Mouse (Mus musculus) urinary bladder, postnatal 14 days (tissue): ENCODE measurements around the gene Hbq1a.
"Not testable (repeated sequence)": the region's sequence is repeated elsewhere in the genome, so short reads cannot be mapped to it uniquely, and the experiment has no call there.

Source experiments
- DNase-seq: peaks from one replicate; pipeline ENCODE4 v3.0.0; 2021; ENCODE audit warnings: low spot score

Hbq1a gene

DNA sequence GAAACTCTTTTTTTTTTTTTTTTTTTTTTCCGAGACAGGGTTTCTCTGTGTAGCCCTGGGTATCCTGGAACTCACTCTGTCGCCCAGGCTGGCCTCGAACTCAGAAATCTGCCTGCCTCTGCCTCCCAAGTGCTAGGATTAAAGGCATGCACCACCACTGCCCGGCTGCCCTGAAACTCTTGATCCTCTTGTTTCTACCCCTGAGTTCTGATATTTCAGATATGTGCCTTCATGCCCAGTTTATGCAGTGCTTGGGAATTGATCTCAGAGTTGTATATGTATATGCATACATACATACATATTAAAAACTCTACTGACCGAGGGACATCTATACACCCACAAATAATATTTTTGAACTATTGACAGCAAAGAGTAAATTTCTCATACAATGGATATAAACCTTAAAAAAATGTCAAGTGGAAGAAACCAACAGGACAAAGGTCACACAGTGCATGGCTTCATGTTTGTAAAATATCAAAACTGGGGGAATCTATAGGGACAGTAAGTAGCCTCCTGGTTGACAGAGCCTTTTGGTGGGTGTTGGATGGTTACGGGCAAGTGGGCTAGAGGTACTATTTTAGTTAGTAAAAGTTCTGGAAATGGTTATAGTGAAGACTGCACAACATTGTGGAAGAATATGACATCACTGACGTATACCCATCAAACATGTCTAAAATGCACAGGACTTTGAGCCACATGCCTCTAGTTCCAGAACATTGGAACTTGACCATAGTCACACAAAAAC is 14.7 kb upstream of the Hbq1a start:
- DNase-seq, result no peak

DNA sequence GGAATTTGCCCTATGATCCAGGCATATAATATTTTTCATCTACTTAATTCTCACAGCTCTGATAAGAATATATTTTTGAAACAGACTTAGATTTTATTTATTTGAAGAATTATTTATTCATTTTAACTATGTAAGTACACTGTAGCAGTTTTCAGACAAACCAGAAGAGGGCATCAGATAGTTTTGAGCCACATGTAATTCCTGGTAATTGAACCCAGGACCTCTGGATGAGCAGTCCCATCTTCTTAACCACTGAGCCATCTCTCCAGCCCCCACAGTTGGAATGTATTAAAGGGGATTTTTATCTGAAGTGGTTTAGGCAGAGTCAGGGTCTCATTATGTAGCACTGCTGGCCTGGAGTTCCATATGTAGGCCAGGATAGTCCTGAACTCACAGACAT is 14.0 kb upstream of the Hbq1a start:
- DNase-seq, result not testable (repeated sequence)

DNA sequence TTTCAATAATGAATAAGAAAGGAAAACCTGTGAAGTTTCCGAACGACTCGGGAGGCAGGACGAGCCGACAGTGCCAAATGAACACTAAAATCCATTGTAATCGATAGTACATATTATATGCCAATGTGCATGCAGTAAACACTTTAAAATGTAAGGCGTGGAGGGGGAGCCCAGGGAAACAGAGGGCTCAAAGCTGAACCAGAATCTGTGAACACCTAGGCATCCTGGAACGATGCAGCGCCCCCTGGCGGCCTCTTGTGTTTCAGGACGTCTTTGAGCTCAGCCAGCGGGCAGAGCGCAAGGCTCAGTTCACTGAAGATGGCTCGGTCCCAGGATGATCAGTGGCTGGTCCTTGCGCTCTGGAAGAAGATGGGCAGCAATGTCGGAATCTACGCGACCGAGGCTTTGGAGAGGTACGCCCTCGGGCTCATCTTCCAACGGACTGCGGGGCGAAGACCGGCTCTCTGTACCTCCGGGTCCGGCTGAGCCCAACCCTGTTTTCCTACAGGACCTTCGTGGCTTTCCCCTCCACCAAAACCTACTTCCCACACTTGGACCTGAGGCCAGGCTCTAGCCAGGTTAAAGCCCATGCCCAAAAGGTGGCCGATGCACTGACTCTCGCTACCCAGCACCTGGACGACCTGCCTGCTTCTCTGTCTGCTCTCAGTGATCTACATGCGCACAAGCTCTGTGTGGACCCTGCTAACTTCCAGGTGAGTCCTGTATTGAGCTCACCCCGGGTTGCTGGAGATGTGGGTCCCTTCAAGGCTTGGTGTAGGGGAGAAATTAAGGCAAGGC is 13.0 kb upstream of the Hbq1a start, which contains the start of gene Hbq1b:
TSS of gene Hbq1b (plus strand) at position 271 of the 798 bp plus-strand sequence.
- DNase-seq, result peak; percentile 81

DNA sequence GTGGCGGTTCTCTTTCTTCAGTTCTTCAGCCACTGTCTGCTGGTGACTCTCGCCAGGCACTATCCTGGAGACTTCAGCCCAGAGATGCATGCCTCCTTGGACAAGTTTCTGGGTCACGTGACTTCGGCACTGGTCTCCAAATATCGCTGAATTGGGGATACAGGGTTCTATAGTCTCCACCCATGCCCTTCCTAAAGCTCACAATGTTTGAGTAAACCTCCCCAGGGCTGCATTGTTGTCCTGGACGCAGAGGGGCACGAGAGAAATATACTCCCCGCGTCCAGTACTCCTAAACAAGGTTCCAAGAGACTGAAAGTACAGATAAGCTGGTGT is 12.4 kb upstream of the Hbq1a start:
- DNase-seq, result no peak

DNA sequence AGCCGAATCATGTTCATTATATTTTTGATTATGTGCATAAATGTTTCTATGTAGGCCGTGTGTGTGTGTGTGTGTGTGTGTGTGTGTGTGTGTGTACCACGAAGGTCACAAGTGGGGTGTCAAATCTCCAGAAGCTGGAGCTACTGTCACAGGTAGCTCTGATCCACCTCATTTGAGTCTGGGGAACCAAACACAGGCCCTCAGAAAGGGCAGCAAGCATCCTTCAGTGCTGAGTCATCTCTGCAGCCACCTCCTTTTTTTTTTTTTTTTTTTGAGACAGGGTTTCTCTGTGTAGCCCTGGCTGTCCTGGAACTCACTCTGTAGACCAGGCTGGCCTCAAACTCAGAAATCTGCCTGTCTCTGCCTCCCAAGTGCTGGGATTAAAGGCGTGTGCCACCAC is 7.0 kb upstream of the Hbq1a start:
- not testable (repeated sequence) for DNase-seq

DNA sequence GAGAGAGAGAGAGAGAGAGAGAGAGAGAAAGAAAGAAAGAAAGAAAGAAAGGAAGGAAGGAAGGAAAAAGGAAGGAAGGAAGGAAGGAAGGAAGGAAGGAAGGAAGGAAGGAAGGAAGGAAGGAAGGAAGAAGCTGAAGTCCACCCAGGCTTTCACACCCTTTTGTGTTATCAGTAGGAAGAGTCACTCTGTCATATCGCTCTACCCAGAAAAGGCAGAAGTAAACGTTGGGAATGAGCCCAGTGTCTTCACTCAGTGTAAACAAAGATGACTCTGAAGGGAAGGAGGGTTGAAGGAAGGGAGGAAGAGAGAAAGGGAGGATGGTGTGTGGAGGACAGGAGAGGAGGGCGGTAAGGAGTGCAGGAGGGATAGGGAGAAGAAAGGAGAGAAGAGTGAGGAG is 6.4 kb upstream of the Hbq1a start:
- DNase-seq, result not testable (repeated sequence)

DNA sequence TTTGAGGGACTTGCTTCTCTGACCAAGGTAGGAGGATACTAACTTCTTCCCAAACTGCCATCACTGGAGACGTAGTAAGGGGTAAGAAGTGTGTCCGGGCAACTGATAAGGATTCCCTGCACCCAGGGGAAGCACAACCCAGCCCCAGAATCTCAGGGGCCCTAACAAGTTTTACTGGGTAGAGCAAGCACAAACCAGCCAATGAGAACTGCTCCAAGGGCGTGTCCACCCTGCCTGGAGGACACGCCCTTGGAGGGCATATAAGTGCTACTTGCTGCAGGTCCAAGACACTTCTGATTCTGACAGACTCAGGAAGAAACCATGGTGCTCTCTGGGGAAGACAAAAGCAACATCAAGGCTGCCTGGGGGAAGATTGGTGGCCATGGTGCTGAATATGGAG is 3.7 kb upstream of the Hbq1a start, which contains the start of gene Hba-a2:
TSS of gene Hba-a2 (plus strand) at position 287 of the 400 bp plus-strand sequence.
- not testable (repeated sequence) for DNase-seq

DNA sequence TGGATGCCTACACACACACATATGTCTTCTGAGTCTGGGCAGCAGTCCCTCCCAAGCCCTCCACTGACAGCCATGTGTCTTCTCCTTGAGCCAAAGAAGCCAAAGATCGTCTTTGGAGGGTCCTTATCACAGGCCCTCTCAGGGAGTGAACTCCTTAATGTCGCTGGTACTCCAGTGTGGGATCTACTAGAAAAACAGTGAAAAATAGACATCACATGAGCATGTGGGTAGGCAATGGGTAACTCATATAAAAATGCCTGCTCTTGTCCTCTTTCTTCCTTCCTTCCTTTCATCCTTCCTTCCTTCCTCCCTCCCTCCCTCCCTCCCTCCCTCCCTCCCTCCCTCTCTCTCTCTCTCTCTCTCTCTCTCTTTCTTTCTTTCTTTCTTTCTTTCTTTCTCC is 2.5 kb upstream of the Hbq1a start:
- not testable (repeated sequence) for DNase-seq

DNA sequence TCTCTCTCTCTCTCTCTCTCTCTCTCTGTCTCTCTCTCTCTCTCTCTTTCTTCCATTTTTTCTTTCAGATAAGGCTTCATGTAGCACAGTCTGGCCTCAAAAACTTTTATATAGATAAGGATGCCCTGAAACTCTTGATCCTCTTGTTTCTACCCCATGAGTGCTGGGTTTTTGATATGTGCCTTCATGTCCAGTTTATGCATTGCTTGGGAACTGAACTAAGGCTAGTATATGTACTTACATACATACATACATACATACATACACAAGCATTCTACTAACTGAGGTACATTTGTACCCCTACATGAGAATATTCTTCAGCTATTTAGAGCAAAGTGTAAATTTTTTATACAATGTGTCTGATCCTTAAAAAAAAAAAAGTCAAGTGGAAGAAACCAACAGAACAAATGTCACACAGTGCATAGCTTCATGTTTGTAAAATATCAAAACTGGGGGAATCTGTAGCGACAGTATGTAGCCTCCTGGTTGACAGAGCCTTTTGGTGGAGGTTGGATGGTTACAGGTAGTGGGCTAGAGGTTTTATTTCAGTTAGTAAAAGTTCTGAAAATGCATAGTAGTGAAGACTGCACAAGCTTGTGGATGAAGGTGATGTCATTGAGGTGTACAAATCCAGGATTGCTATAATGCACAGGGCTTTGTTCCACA is 1.9 kb upstream of the Hbq1a start:
- DNase-seq, result no peak

DNA sequence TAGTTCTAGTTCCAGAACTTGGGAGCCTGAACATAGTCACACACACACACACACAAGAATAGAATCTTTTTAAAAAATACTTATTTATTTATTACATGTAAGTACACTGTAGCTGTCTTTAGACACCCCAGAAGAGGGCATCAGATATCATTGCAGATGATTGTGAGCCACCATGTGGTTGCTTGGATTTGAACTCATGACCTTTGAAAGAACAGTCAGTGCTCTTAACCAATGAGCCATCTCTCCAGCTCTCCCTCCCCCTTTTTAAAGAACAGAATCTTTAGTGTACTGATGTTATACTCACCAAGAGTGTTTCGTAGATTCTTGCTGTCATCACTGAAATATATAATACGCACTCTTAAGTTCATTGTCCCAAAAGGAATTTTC is 1.3 kb upstream of the Hbq1a start:
- no peak for DNase-seq

DNA sequence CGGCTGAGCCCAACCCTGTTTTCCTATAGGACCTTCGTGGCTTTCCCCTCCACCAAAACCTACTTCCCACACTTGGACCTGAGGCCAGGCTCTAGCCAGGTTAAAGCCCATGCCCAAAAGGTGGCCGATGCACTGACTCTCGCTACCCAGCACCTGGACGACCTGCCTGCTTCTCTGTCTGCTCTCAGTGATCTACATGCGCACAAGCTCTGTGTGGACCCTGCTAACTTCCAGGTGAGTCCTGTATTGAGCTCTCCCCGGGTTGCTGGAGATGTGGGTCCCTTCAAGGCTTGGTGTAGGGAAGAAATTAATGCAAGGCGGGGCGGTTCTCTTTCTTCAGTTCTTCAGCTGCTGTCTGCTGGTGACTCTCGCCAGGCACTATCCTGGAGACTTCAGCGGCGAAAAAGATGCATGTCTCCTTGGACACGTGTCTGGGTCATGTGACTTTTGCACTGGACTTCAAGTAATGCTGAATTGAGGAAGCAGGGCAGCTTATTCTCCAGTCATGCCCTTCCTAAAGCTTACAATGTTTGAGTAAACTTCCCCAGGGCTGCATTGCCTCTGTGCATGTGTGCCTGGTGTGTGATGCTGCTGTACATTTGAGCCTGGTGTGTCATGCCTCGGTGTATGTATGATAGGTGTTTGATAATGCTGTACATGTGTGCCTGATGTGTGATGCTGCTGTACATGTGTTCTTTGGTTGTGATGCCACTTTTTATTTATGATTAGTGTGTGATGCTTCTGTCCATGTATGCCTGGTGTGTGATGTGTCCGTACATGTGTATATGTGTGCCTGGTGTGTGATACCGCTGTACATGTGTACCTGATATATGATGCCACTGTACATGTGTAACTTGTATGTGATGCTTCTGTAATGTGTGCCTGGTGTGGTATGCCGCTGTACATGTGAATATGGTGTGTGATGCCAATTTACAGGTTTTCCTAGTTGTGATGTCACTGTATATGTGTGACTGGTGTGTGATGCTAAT is 704 bp downstream of the Hbq1a start:
- no peak for DNase-seq

DNA sequence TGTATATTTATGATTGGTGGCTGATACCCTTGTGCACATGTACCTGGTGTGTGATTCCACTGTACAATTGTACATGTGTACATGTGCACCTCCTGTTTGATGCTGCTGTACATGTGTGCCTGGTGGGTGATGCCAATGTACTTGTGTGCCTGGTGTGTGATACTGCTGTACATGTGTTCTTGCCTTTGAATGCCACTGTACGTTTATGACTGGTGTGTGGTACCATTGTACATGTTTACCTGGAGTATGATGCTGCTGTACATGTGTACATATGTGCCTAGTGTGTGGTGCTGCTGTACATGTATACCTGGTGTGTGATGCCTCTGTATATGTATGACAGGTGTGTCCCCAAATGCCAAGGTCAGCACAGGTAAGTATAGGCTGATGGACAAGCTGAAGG is 1.6 kb downstream of the Hbq1a start:
- DNase-seq, result no peak

DNA sequence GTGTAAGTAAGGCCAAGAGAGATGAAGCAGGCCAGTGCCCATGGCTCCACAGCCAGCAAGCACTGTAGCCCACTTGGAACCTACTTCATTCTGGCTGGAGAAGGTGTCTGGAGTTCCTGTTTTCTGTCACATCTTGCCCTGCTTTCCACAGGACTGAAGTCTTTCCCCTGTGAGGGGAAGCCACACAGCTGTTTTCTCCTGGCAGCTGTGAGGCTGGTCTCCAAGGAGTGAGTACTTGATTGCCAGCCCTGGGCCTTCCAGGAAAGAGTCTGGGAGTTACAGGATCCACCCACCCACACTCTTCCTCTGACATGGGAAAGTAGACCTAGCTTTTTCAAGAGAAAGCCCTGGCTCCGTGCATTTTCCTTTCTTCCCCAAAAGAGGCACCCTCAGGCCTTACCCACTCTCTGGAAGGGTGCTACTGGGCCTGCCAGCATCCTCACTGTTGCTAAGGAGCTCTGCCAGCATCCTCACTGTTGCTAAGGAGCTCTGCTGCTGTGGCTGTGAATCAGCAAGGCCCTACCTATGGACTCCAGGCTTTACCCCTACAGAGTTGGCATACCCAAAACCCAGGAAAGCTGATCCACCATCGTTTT is 3.1 kb downstream of the Hbq1a start:
- peak; percentile 17 for DNase-seq

DNA sequence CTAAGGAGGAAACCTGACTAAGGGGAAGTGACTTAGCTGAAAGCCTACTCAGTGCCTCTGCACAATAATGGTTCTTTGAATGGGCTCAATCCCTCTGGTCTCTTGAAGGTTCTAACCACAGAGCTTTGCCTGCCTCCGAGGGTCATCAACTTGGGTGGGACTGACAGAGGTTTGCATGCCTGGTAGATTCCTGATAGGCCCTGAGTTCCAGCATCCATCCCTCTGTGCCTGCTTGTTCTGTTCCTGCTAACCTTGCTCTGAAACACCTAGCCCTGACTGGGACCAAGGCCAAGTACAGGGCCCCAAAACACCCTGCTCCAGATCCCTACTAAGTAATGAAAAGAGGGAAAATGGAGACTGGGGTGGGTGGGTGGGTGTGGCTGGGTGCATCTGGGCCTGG is 3.6 kb downstream of the Hbq1a start:
- DNase-seq, result no peak

DNA sequence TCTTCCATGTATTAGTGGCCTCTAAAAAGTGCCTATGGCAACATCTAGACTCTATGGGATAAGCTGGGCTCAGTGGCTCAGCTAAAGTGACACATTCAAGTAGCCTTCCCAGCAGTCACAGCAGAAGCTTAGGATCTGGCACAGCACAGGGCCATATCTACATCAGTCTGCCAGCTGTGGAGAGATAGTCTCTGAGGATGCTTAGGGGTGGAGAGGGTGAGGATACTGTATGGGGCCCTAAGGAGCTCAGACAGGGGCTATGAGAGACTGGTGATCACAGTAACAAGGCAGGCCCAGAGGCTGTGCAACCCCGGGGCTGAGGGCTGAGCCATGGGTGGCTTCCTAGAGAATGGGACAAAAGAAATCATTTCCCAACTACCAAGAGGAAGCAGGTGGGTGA is 7.1 kb downstream of the Hbq1a start:
- no peak for DNase-seq

DNA sequence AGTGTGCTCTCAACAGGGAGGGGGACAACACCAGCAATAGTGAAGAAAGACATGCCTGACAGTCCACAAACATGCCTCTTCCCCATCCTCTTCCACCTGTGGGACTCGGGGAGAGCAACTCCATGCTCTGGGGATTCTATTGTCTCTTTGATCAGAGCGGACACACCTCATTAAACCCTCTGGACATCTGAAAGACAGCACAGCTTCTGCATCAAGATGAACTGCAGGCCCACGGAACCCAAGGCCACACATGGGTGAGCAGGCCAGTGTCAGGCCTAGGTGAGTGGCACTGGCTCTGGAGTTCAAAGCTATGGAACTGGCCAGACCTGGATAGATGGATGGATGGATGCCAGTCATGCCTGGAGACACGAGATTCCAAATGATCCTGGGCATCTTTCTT is 9.6 kb downstream of the Hbq1a start:
- DNase-seq, result no peak

DNA sequence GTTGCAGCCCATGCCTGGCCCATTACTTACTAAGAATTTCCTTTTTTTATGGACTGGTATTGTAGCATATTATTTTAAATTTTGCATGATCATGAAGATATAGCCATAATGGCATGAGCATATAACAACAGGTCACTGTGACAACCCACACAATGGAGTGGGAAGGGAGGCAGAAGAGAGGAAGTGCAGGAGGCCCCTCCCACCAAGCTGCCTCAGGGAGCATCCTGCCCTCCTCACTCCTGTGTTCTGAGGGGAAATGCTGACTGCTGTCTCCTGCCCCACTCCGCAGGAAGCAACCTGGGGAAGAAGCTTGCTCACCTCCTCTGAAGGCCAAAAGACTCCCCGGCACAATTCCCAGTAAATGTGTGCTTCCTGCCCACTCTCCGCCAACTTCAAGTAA is 10.1 kb downstream of the Hbq1a start:
- DNase-seq, result no peak

DNA sequence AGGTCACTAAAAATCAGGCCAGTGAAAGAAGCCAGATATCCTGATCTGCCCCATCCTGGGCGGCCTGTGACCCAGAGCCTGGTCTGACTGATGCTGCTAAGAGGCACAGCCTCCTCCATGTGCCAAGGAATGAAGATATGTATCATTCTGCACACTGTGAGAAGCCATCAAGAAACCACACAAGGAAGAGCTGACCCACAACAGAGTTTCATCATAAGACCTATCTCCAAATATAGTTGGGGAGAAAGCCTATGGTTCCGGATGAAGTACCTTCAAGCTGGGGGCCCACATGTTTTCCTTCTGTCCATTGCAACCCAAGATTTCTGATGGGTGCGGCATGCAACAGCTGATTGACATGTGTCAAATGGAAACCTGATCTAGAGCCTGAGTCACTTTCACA is 16.1 kb downstream of the Hbq1a start:
- DNase-seq, result no peak

DNA sequence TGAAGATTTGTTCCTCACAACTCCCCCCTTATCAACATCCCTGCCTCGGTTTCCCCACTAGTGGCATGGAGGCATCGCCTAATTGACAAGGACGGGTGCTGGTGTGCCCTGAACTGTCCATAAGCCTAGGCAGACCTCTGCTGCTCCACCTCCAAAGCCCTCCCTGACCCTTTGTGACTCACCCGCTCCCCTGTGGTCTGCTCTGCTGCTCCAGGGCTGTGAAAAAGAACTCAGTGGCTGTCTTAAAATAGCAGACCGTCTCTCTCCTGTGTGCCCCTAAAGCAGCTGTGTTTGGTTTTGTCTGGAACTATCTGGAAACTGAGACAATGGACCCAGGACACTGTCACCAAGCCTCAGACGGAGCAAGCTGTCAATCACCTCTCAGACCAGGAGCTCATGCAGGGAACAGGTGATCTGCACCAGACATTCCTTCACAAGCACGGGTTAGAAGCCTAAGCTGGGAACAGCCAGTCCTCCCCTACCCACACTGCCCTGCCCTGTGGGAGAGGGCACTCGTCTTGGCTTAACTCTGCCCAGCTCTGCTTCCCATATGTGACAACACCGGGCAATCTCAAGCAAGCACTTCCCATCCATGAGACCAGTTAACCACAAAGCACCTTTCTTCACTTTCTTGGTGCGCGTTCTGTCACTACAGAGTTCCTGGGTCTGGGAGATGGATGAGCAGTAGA is 20.8 kb downstream of the Hbq1a start:
- DNase-seq, result no peak

DNA sequence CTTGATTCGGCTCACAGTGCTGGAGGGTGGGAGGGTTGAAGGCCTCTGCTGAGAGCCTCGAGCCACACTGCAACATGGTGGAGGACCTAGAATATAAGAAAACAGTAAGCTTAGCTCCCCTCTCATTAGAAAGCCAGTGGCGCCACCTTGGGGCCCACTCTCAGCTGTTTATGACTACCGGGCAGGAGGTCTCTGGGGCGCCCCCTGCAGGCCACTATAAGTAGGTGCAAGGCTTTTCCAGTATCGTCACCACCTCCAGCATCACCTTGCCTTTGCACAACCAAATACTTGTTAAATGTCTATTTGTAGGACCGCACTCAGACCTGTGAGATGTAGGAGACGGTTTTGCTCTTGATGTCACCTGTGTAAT is 21.3 kb downstream of the Hbq1a start:
- DNase-seq, result peak; percentile 66

DNA sequence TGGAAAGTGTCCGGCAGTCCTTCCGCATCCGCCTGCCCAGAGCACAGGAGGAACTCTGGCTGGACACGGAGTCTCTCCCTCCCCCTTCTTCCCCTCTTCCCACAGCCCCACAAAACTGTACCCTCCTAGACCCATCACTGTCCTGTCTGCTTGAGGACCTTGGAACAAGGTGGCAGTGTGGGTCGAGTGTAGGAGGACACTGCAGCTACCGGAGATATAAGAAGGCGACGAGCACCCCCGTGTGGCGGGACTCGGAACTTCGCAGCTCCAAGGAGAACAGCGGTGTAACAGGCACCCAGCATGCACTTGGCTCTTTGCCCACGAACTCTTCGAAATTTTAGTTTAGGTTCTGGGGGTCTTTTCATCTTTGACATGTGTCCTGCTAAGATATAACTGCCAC is 24.7 kb downstream of the Hbq1a start:
- peak; percentile 88 for DNase-seq
